Mouse (Mus musculus) B cell, adult 67 days (primary cell): ENCODE data around the gene Obox7. TPM values are rescaled to one million over a fixed set of nuclear protein-coding genes. Genes with fewer than 3 reads are reported as not detected.

Experiments
- total RNA-seq, 2 experiments: library from RNA; stranded (reverse); gene quantifications; 4 replicates each; pipeline ENCODE4 v1.2.4; 2023

The Obox7 gene
- not detected for total RNA-seq

DNA sequence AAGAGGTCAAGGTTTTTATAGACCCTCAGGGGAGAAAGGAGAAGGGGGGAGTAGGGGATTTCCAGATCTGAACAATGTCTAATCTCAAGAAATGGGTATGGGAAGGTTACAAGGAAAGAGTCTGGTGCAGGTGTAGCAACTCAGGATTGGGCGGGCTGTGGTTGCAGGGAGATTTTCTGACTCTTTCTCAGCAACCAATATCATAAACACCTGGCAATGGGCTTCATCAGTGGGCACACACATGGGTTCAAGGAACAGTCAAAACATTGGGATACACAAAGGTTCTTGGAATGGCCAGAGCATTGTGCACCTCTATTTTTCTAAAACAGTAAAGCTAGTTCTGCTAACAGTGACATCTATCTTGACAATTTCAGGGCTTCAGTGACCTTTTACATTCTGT, at the start of gene Obox7:
Gene Obox7 (plus strand): TSS at position 301 of the 400 bp plus-strand sequence.

Other genes with a start within 250 kb of the Obox7 start
- not detected for gene Sult2a8, start 212.7 kb upstream of the Obox7 start, total RNA-seq
- not detected for gene Sult2a7, start 165.3 kb upstream of the Obox7 start, total RNA-seq
- not detected for gene Vmn1r90, start 96.0 kb upstream of the Obox7 start, total RNA-seq